In the genomic region with DNA sequence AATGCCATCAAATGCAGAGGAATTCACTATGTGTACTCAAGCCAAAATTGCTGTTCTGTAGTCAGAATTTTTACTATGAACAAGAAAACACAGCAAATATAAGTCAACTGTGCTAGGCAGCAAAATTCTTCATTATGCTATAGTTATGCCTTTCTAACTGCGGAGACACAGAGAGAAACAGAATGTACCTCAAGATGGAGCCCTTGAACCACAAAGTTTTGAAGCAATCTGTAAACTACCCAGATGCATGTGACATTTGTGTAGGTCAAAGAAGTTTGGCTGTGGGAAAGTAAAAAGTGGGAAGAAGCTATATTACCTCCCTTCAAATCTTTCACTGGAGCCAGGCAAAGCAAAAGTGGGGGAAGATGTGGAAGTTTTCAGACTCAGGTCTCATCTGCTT, we compare ENCODE assay signal across 19 mouse cellular contexts.
DNase-seq lines count a peak whose midpoint lies in the region; ATAC-seq and TF ChIP-seq lines count a peak whose summit lies in the region.
"Had no signal": no experiment of that assay in that cellular context is flagged by ENCODE, and none has a peak within 500 bp of the region (broad histone marks: within the 10 kb centered on the region; RNA-seq: fewer than 3 reads in every experiment).

No protein-coding gene starts in this region.

- peak; percentile 11 for DNase-seq in forebrain, postnatal 0 days
- peak; percentile 5 for DNase-seq in layer of hippocampus, adult 11-12 months (ENCODE audit: low spot score)
- no peak for DNase-seq in layer of hippocampus, adult 9-11 months
- DNase-seq in midbrain, embryonic 14.5 days, result peak; percentile 12
- DNase-seq in midbrain, embryonic 11.5 days (ENCODE audit: low spot score, missing footprints), result no peak
- peak; percentile 0 for DNase-seq in brain, embryonic 18.5 days (ENCODE audit: low read depth, low spot score)
- DNase-seq in adrenal gland, postnatal 10 days, result no peak
- DNase-seq: adrenal gland, postnatal 14 days; cerebellum, adult 9-11 months; kidney, adult 8-10 months; right cerebral cortex, postnatal 4 days had no signal

- H3K9me3 ChIP-seq in forebrain, postnatal 0 days (ENCODE audit: low read length), result no peaks in the 10 kb centered on the region
- no peaks in the 10 kb centered on the region for H3K9me3 ChIP-seq in forebrain, embryonic 13.5 days (replicated peaks)
- H3K9me3 ChIP-seq in midbrain, embryonic 14.5 days (ENCODE audit: control insufficient read depth, low read length), result no peaks in the 10 kb centered on the region
- H3K9me3 ChIP-seq in midbrain, embryonic 11.5 days (ENCODE audit: control insufficient read depth, low read length), result no peaks in the 10 kb centered on the region
- H3K9me3 ChIP-seq: G1E; heart, embryonic 10.5 days; midbrain, embryonic 15.5 days; neural tube, embryonic 12.5 days had no signal

- 69% methylated on average over 1 of the region's 1 CpGs for WGBS in forebrain, postnatal 0 days
- 77% methylated on average over 1 of the region's 1 CpGs for WGBS in forebrain, embryonic 13.5 days
- 63% methylated on average over 1 of the region's 1 CpGs for WGBS in midbrain, embryonic 14.5 days
- 57% methylated on average over 1 of the region's 1 CpGs for WGBS in midbrain, embryonic 11.5 days

- H3K4me3 ChIP-seq in forebrain, postnatal 0 days (ENCODE audit: low read depth, low read length), result no peak overlapping the region
- H3K4me3 ChIP-seq in forebrain, embryonic 13.5 days, result no peak overlapping the region
- no peak overlapping the region for H3K4me3 ChIP-seq in midbrain, embryonic 14.5 days (replicated peaks; ENCODE audit: low read depth, low read length)
- H3K4me3 ChIP-seq in midbrain, embryonic 11.5 days (ENCODE audit: low read depth, low read length), result no peak overlapping the region
- H3K4me3 ChIP-seq: heart, embryonic 10.5 days; midbrain, embryonic 15.5 days; neural tube, embryonic 12.5 days had no signal

- no peak for ATAC-seq in forebrain, postnatal 0 days
- ATAC-seq in forebrain, embryonic 13.5 days, result no peak
- no peak for ATAC-seq in midbrain, embryonic 14.5 days (ENCODE audit: low FRiP score, low TSS enrichment)
- ATAC-seq in midbrain, embryonic 11.5 days (ENCODE audit: low FRiP score), result no peak
- ATAC-seq: hindbrain, embryonic 16.5 days; midbrain, embryonic 15.5 days had no signal

- H3K27ac ChIP-seq in forebrain, postnatal 0 days (ENCODE audit: low read depth, low read length), result no peak overlapping the region
- H3K27ac ChIP-seq in forebrain, embryonic 13.5 days, result no peak overlapping the region
- H3K27ac ChIP-seq in midbrain, embryonic 14.5 days (replicated peaks; ENCODE audit: low read depth, low read length), result no peak overlapping the region
- no peak overlapping the region for H3K27ac ChIP-seq in midbrain, embryonic 11.5 days (ENCODE audit: low read depth, low read length)
- H3K27ac ChIP-seq: heart, embryonic 10.5 days; liver, embryonic 14.5 days; macrophage; midbrain, embryonic 15.5 days; neural tube, embryonic 12.5 days had no signal

- peak; percentile 38 for TF ChIP-seq CTCF in forebrain, postnatal 0 days (IDR thresholded peaks at IDR 0.05; ENCODE audit: low read depth)

- H3K36me3 ChIP-seq in forebrain, postnatal 0 days (ENCODE audit: insufficient read depth), result no peaks in the 10 kb centered on the region
- H3K36me3 ChIP-seq in forebrain, embryonic 13.5 days (ENCODE audit: poor library complexity, severe bottlenecking), result no peaks in the 10 kb centered on the region
- H3K36me3 ChIP-seq in midbrain, embryonic 14.5 days (ENCODE audit: control insufficient read depth, insufficient read depth, low read length), result no peaks in the 10 kb centered on the region
- no peaks in the 10 kb centered on the region for H3K36me3 ChIP-seq in midbrain, embryonic 11.5 days (ENCODE audit: control insufficient read depth, insufficient read depth, low read length)
- H3K36me3 ChIP-seq: G1E; heart, embryonic 10.5 days; midbrain, embryonic 15.5 days; neural tube, embryonic 12.5 days had no signal

- no peaks in the 10 kb centered on the region for H3K27me3 ChIP-seq in forebrain, postnatal 0 days (ENCODE audit: insufficient read depth, low read length)
- no peaks in the 10 kb centered on the region for H3K27me3 ChIP-seq in forebrain, embryonic 13.5 days
- H3K27me3 ChIP-seq in midbrain, embryonic 14.5 days (ENCODE audit: control insufficient read depth, insufficient read depth, low read length), result no peaks in the 10 kb centered on the region
- no peaks in the 10 kb centered on the region for H3K27me3 ChIP-seq in midbrain, embryonic 11.5 days (ENCODE audit: control insufficient read depth, insufficient read depth, low read length)
- H3K27me3 ChIP-seq: midbrain, embryonic 15.5 days; neural tube, embryonic 12.5 days had no signal

- H3K4me1 ChIP-seq in forebrain, postnatal 0 days (ENCODE audit: insufficient read depth), result no peaks in the 10 kb centered on the region
- no peaks in the 10 kb centered on the region for H3K4me1 ChIP-seq in forebrain, embryonic 13.5 days
- H3K4me1 ChIP-seq in midbrain, embryonic 14.5 days (ENCODE audit: control insufficient read depth, insufficient read depth, low read length), result no peaks in the 10 kb centered on the region
- no peaks in the 10 kb centered on the region for H3K4me1 ChIP-seq in midbrain, embryonic 11.5 days (ENCODE audit: control insufficient read depth, insufficient read depth, low read length)
- H3K4me1 ChIP-seq: heart, embryonic 10.5 days; midbrain, embryonic 15.5 days; neural tube, embryonic 12.5 days had no signal

- H3K4me2 ChIP-seq in forebrain, postnatal 0 days (ENCODE audit: low read depth), result no peak overlapping the region
- no peak overlapping the region for H3K4me2 ChIP-seq in forebrain, embryonic 13.5 days
- no peak overlapping the region for H3K4me2 ChIP-seq in midbrain, embryonic 14.5 days (ENCODE audit: low read length)
- H3K4me2 ChIP-seq in midbrain, embryonic 11.5 days, result no peak overlapping the region
- H3K4me2 ChIP-seq: midbrain, embryonic 15.5 days; neural tube, embryonic 12.5 days had no signal

- H3K9ac ChIP-seq in forebrain, postnatal 0 days, result no peak overlapping the region
- H3K9ac ChIP-seq in forebrain, embryonic 13.5 days, result no peak overlapping the region
- H3K9ac ChIP-seq in midbrain, embryonic 14.5 days (replicated peaks; ENCODE audit: low read length), result no peak overlapping the region
- no peak overlapping the region for H3K9ac ChIP-seq in midbrain, embryonic 11.5 days (ENCODE audit: low read length)
- H3K9ac ChIP-seq: liver, embryonic 14.5 days; midbrain, embryonic 15.5 days; neural tube, embryonic 12.5 days had no signal

Comparison
In these comparisons a context has a peak if more than half of its experiments do, and no peak if none do; other contexts are left out.
1. DNase-seq: peak in forebrain, postnatal 0 days (single experiment), layer of hippocampus, adult 11-12 months (single experiment), midbrain, embryonic 14.5 days (single experiment) and brain, embryonic 18.5 days (single experiment); none in layer of hippocampus, adult 9-11 months (single experiment), midbrain, embryonic 11.5 days (single experiment) and adrenal gland, postnatal 10 days (single experiment).